Mouse (Mus musculus): Measurements from ENCODE around the gene Lrrc47. TPM values are rescaled to one million over a fixed set of nuclear protein-coding genes. Genes with fewer than 3 reads are reported as not detected.

The Lrrc47 gene
- polyA plus RNA-seq, 1 experiment from 2014 or later = 11.9 TPM

DNA sequence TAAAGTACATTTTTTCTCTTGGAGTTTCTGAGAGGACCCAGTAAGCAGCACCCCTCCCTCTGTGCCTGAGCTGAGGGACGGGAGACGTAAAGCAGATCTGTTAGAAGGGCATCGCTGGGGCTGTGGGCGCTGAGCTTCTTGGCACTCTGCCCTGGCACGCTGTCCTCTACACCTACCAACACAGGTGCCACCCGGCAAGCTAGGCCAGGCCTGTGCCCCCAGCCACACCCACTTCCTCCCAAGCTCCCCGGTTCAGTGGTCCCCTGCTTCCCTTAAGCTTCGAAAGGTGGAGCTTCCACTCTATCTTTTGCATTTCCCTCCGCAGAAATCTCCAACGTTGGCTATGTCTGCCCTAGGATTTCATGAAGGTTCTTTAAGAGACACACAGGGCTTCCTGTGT, 32.3 kb upstream of the Lrrc47 start:
- no peak overlapping the region for H3K4me2 ChIP-seq (ENCODE audit: low read depth, low read length)
- H3K27me3 ChIP-seq (ENCODE audit: control insufficient read depth, insufficient read depth, low read length) = no peaks in the 10 kb centered on the region
- peaks cover 4% of the 10 kb centered on the region; the same call in 1 of the 2 replicates for H3K36me3 ChIP-seq (replicated peaks; ENCODE audit: control insufficient read depth, insufficient read depth, low read depth, low read length)
- no peaks in the 10 kb centered on the region for H3K9me3 ChIP-seq (replicated peaks; ENCODE audit: control insufficient read depth, low read length)
- H3K4me1 ChIP-seq (ENCODE audit: control insufficient read depth, insufficient read depth, low read length) = no peaks in the 10 kb centered on the region; the same call in 1 of the 2 replicates
- H3K27ac ChIP-seq (replicated peaks; ENCODE audit: low read depth, low read length) = no peak overlapping the region
- 91% methylated on average over 10 of the region's 10 CpGs for WGBS
- DNase-seq (ENCODE audit: low spot score) (no peak), ATAC-seq (replicated peaks; ENCODE audit: insufficient number of reproducible peaks, low FRiP score, low TSS enrichment, low read depth) (no peak)
- no peak overlapping the region for H3K9ac ChIP-seq (replicated peaks; ENCODE audit: low read length)
- H3K4me3 ChIP-seq (ENCODE audit: low read depth, low read length) = no peak overlapping the region

DNA sequence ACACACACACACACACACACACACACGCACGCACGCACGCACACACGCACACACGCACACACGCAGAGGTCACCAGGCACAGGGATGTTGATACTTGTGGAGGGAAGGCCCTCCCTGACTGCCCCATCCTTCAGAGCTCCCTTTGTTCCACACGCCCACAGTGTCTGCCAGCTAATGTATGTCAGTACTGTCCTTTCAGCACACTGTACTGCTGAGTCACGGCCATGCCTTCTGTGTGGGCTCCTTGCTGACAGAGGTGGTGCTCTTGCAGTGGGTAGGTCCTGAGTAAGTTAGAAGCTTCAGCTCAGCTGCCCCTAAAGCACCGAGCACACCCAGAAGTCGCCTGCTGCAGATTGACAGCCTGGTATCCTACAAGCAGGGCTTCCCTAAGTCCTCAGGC, 31.1 kb upstream of the Lrrc47 start:
- Histone ChIP-seq H3K9me3 (replicated peaks; ENCODE audit: control insufficient read depth, low read length) (no peaks in the 10 kb centered on the region), H3K9ac (replicated peaks; ENCODE audit: low read length) (no peak overlapping the region), H3K36me3 (replicated peaks; ENCODE audit: control insufficient read depth, insufficient read depth, low read depth, low read length) (peaks cover 7% of the 10 kb centered on the region), H3K4me2 (ENCODE audit: low read depth, low read length) (no peak overlapping the region), H3K4me1 (ENCODE audit: control insufficient read depth, insufficient read depth, low read length) (no peaks in the 10 kb centered on the region; the same call in 1 of the 2 replicates), H3K27me3 (ENCODE audit: control insufficient read depth, insufficient read depth, low read length) (no peaks in the 10 kb centered on the region), H3K4me3 (ENCODE audit: low read depth, low read length) (no peak overlapping the region), H3K27ac (replicated peaks; ENCODE audit: low read depth, low read length) (no peak overlapping the region)
- 91% methylated on average over 11 of the region's 11 CpGs for WGBS
- DNase-seq (ENCODE audit: low spot score) = no peak
- ATAC-seq (replicated peaks; ENCODE audit: insufficient number of reproducible peaks, low FRiP score, low TSS enrichment, low read depth) = no peak

DNA sequence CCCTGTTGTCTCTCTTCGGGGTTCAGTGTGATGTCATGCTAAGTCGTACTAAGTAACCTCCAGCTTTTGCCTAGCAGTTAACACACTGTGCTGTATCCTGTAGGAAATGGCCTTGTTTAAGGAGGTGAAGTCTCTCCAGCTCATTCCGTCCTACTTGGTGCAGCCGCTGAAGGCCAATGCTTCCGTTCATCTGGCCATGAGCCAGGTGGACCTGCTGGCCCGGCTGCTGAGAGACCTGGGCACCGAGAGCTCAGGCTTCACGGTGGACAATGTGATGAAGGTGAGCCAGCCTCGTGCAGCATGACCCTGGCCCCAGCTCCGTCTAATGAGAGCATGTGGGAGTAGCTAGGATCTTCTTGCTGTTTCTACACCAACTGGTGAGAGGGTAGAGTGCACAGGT, 18.8 kb upstream of the Lrrc47 start:
- DNase-seq (ENCODE audit: low spot score) = no peak
- no peak overlapping the region for H3K4me3 ChIP-seq (ENCODE audit: low read depth, low read length)
- WGBS = 87% methylated on average over 10 of the region's 10 CpGs
- no peaks in the 10 kb centered on the region for H3K27me3 ChIP-seq (ENCODE audit: control insufficient read depth, insufficient read depth, low read length)
- no peak overlapping the region for H3K27ac ChIP-seq (replicated peaks; ENCODE audit: low read depth, low read length)
- H3K36me3 ChIP-seq (replicated peaks; ENCODE audit: control insufficient read depth, insufficient read depth, low read depth, low read length) = peaks cover 3% of the 10 kb centered on the region
- no peak overlapping the region for H3K4me2 ChIP-seq (ENCODE audit: low read depth, low read length)
- no peak for ATAC-seq (replicated peaks; ENCODE audit: insufficient number of reproducible peaks, low FRiP score, low TSS enrichment, low read depth)
- H3K4me1 ChIP-seq (ENCODE audit: control insufficient read depth, insufficient read depth, low read length) = no peaks in the 10 kb centered on the region
- no peak overlapping the region for H3K9ac ChIP-seq (replicated peaks; ENCODE audit: low read length)
- no peaks in the 10 kb centered on the region for H3K9me3 ChIP-seq (replicated peaks; ENCODE audit: control insufficient read depth, low read length)

DNA sequence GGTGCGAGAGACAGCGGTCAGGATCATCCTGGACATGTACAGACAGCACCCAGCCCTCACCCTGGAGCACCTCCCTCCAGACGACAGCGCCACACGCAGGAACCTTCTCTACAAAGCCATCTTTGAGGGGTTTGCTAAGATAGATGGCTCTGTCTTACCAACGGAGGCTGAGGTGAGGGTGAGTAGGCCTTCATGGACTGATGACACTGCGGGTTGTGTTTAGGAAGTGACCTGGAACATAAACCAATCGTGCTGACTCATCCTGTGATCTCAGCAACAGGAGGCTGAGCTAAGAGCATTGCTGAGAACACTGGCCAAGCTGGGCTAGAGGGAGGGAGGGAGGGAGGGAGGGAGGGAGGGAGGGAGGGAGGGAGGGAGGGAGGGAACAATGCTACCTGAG, 18.0 kb upstream of the Lrrc47 start:
- Histone ChIP-seq H3K27me3 (ENCODE audit: control insufficient read depth, insufficient read depth, low read length) (no peaks in the 10 kb centered on the region), H3K4me3 (ENCODE audit: low read depth, low read length) (no peak overlapping the region), H3K9me3 (replicated peaks; ENCODE audit: control insufficient read depth, low read length) (no peaks in the 10 kb centered on the region), H3K27ac (replicated peaks; ENCODE audit: low read depth, low read length) (no peak overlapping the region), H3K9ac (replicated peaks; ENCODE audit: low read length) (no peak overlapping the region), H3K4me2 (ENCODE audit: low read depth, low read length) (no peak overlapping the region), H3K4me1 (ENCODE audit: control insufficient read depth, insufficient read depth, low read length) (no peaks in the 10 kb centered on the region), H3K36me3 (replicated peaks; ENCODE audit: control insufficient read depth, insufficient read depth, low read depth, low read length) (peaks cover 3% of the 10 kb centered on the region)
- ATAC-seq (replicated peaks; ENCODE audit: insufficient number of reproducible peaks, low FRiP score, low TSS enrichment, low read depth) = no peak
- WGBS = 90% methylated on average over 8 of the region's 8 CpGs
- DNase-seq (ENCODE audit: low spot score) = no peak

GRCm38 (mm10) chr4:154005488-154005887, 6.0 kb upstream of the Lrrc47 start:
- no peaks in the 10 kb centered on the region for H3K27me3 ChIP-seq (ENCODE audit: control insufficient read depth, insufficient read depth, low read length)
- no peaks in the 10 kb centered on the region for H3K36me3 ChIP-seq (replicated peaks; ENCODE audit: control insufficient read depth, insufficient read depth, low read depth, low read length)
- no peak overlapping the region for H3K4me2 ChIP-seq (ENCODE audit: low read depth, low read length)
- no peak overlapping the region for H3K9ac ChIP-seq (replicated peaks; ENCODE audit: low read length)
- 90% methylated on average over 5 of the region's 5 CpGs for WGBS
- no peaks in the 10 kb centered on the region for H3K4me1 ChIP-seq (ENCODE audit: control insufficient read depth, insufficient read depth, low read length)
- H3K27ac ChIP-seq (replicated peaks; ENCODE audit: low read depth, low read length) = no peak overlapping the region
- DNase-seq (ENCODE audit: low spot score) = no peak
- H3K9me3 ChIP-seq (replicated peaks; ENCODE audit: control insufficient read depth, low read length) = no peaks in the 10 kb centered on the region
- H3K4me3 ChIP-seq (ENCODE audit: low read depth, low read length) = no peak overlapping the region
- no peak for ATAC-seq (replicated peaks; ENCODE audit: insufficient number of reproducible peaks, low FRiP score, low TSS enrichment, low read depth)

- Histone ChIP-seq H3K27me3 (ENCODE audit: control insufficient read depth, insufficient read depth, low read length) (no peaks in the 10 kb centered on the region), H3K4me2 (ENCODE audit: low read depth, low read length) (no peak overlapping the region), H3K36me3 (replicated peaks; ENCODE audit: control insufficient read depth, insufficient read depth, low read depth, low read length) (no peaks in the 10 kb centered on the region), H3K4me3 (ENCODE audit: low read depth, low read length) (no peak overlapping the region), H3K4me1 (ENCODE audit: control insufficient read depth, insufficient read depth, low read length) (no peaks in the 10 kb centered on the region), H3K9ac (replicated peaks; ENCODE audit: low read length) (no peak overlapping the region), H3K9me3 (replicated peaks; ENCODE audit: control insufficient read depth, low read length) (no peaks in the 10 kb centered on the region), H3K27ac (replicated peaks; ENCODE audit: low read depth, low read length) (no peak overlapping the region)
- 87% methylated on average over 6 of the region's 6 CpGs for WGBS
- no peak for DNase-seq (ENCODE audit: low spot score)
- no peak for ATAC-seq (replicated peaks; ENCODE audit: insufficient number of reproducible peaks, low FRiP score, low TSS enrichment, low read depth)
Measured at GRCm38 (mm10) chr4:154006264-154006663, 5.3 kb upstream of the Lrrc47 start.

- no peak for DNase-seq (ENCODE audit: low spot score)
- Histone ChIP-seq H3K4me2 (ENCODE audit: low read depth, low read length) (no peak overlapping the region), H3K27ac (replicated peaks; ENCODE audit: low read depth, low read length) (no peak overlapping the region), H3K9me3 (replicated peaks; ENCODE audit: control insufficient read depth, low read length) (no peaks in the 10 kb centered on the region), H3K27me3 (ENCODE audit: control insufficient read depth, insufficient read depth, low read length) (no peaks in the 10 kb centered on the region), H3K9ac (replicated peaks; ENCODE audit: low read length) (no peak overlapping the region), H3K36me3 (replicated peaks; ENCODE audit: control insufficient read depth, insufficient read depth, low read depth, low read length) (no peaks in the 10 kb centered on the region), H3K4me3 (ENCODE audit: low read depth, low read length) (no peak overlapping the region), H3K4me1 (ENCODE audit: control insufficient read depth, insufficient read depth, low read length) (no peaks in the 10 kb centered on the region)
- no peak for ATAC-seq (replicated peaks; ENCODE audit: insufficient number of reproducible peaks, low FRiP score, low TSS enrichment, low read depth)
- WGBS = 84% methylated on average over 4 of the region's 4 CpGs
Measured at GRCm38 (mm10) chr4:154007759-154008158, 3.8 kb upstream of the Lrrc47 start.

- no peaks in the 10 kb centered on the region; the same call in 1 of the 2 replicates for H3K4me1 ChIP-seq (ENCODE audit: control insufficient read depth, insufficient read depth, low read length)
- no peaks in the 10 kb centered on the region for H3K9me3 ChIP-seq (replicated peaks; ENCODE audit: control insufficient read depth, low read length)
- H3K27me3 ChIP-seq (ENCODE audit: control insufficient read depth, insufficient read depth, low read length) = no peaks in the 10 kb centered on the region
- H3K27ac ChIP-seq (replicated peaks; ENCODE audit: low read depth, low read length) = no peak overlapping the region
- no peaks in the 10 kb centered on the region for H3K36me3 ChIP-seq (replicated peaks; ENCODE audit: control insufficient read depth, insufficient read depth, low read depth, low read length)
- 26% methylated on average over 13 of the region's 13 CpGs for WGBS
- H3K9ac ChIP-seq (replicated peaks; ENCODE audit: low read length) = peak overlapping the region; percentile 95
- DNase-seq (ENCODE audit: low spot score) (no peak), ATAC-seq (replicated peaks; ENCODE audit: insufficient number of reproducible peaks, low FRiP score, low TSS enrichment, low read depth) (peak; percentile 63)
- H3K4me2 ChIP-seq (ENCODE audit: low read depth, low read length) = peak overlapping the region; percentile 92
- peak overlapping the region; percentile 100 for H3K4me3 ChIP-seq (ENCODE audit: low read depth, low read length)
Measured at GRCm38 (mm10) chr4:154010907-154011645, 455 bp upstream of the Lrrc47 start.

Measured in embryonic facial prominence, embryonic 11.5 days (tissue).